Mouse (Mus musculus) heart, postnatal 0 days (tissue): Measurements from ENCODE around the gene Ctf1.

ENCODE experiments used
- CTCF ChIP-seq: IDR thresholded peaks from 2 replicates; pipeline ENCODE4 v1.5.1; 2016; ENCODE audit warnings: antibody characterized with exemption, control low read depth, low read depth
- EP300 ChIP-seq: IDR thresholded peaks from 2 replicates; pipeline ENCODE4 v1.6.1; 2016; ENCODE audit warnings: antibody characterized with exemption, low read depth

- TF ChIP-seq CTCF (no peak), EP300 (no peak)
Observed at GRCm38 (mm10) chr7:127680541-127680940, 32.0 kb upstream of the Ctf1 start.
